In the genomic region with DNA sequence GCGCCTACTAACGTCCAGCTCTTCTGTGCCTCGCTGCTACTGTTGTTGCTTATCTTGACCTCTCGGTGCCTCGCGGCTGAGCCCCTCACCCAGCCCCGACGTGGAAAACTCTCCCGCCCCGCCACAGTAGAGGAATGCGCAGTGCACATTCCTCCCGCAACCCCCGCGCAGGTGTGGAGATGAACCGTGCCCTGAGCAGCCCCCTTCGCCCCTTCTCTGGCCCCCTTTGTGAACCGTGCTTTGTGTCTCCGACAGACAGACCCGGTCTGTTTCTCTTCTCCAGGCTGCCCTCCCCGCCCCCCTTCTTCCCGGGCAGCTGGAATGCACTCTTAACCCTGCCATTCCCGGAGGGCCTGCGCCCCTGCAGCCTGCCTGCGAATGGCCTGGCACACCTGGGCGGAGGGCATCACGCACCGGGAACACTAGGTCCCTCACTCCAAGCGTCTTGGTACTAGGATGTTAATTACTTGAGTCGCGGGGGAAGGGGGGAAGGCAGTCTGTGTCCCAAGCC, we compare ENCODE assay signal across 8 mouse cellular contexts. TPM values are rescaled to one million over a fixed set of nuclear protein-coding genes. Genes with fewer than 3 reads are reported as not detected.
DNase-seq lines count a peak whose midpoint lies in the region; ATAC-seq and TF ChIP-seq lines count a peak whose summit lies in the region.

No protein-coding gene starts in this region.

- no peak for TF ChIP-seq CTCF in thymus, adult 2 months (IDR thresholded peaks at IDR 0.05; ENCODE audit: borderline replicate concordance, control insufficient read depth, extremely low read depth, insufficient read depth, low read length, poor library complexity)

- H3K4me3 ChIP-seq in thymus, adult 2 months (ENCODE audit: control insufficient read depth, insufficient read depth, low read length): peak overlapping the region; percentile 22
- peak overlapping the region; percentile 38 for H3K4me3 ChIP-seq in neural tube, embryonic 15.5 days (replicated peaks)

- H3K4me2 ChIP-seq in neural tube, embryonic 15.5 days: peak overlapping the region; percentile 66

- H3K9ac ChIP-seq in neural tube, embryonic 15.5 days (replicated peaks): peak overlapping the region; percentile 31; the same call in 1 of the 2 replicates

- peaks cover 8% of the 10 kb centered on the region; the same call in 1 of the 2 replicates for H3K4me1 ChIP-seq in thymus, adult 2 months (replicated peaks; ENCODE audit: control insufficient read depth, insufficient read depth, low read length)
- peaks cover 54% of the 10 kb centered on the region for H3K4me1 ChIP-seq in neural tube, embryonic 15.5 days

- peaks cover 14% of the 10 kb centered on the region for H3K27me3 ChIP-seq in thymus, adult 2 months (ENCODE audit: control insufficient read depth, insufficient read depth, low read length)
- H3K27me3 ChIP-seq in neural tube, embryonic 15.5 days (replicated peaks): peaks cover 39% of the 10 kb centered on the region

- no peak for DNase-seq in thymus, adult 2 months
- no peak for DNase-seq in thymus, postnatal 4 days
- peak; percentile 52 for DNase-seq in heart, postnatal 4 days
- peak; percentile 26 for DNase-seq in liver
- DNase-seq in thymus, adult 18-20 months: no peak
- DNase-seq in adrenal gland, postnatal 10 days: no peak
- DNase-seq in cerebellum, adult 9-10 months: no peak

- H3K9me3 ChIP-seq in neural tube, embryonic 15.5 days (replicated peaks): no peaks in the 10 kb centered on the region

- 9% methylated on average over 30 of the region's 30 CpGs for WGBS in thymus, adult 2 months
- 1% methylated on average over 30 of the region's 30 CpGs for WGBS in neural tube, embryonic 15.5 days

- no peak overlapping the region for H3K27ac ChIP-seq in thymus, adult 2 months (ENCODE audit: control insufficient read depth, insufficient read depth, low read length)
- peak overlapping the region; percentile 43 for H3K27ac ChIP-seq in neural tube, embryonic 15.5 days (replicated peaks)

- no peaks in the 10 kb centered on the region for H3K36me3 ChIP-seq in thymus, adult 2 months (ENCODE audit: control insufficient read depth, insufficient read depth, low read length)
- no peaks in the 10 kb centered on the region for H3K36me3 ChIP-seq in neural tube, embryonic 15.5 days

- no peak for ATAC-seq in neural tube, embryonic 15.5 days (ENCODE audit: low FRiP score)

- TF ChIP-seq POLR2A in thymus, adult 2 months (IDR thresholded peaks at IDR 0.05; ENCODE audit: control insufficient read depth, extremely low read depth, insufficient read depth, low read length, poor library complexity): no peak

RNA-seq across cellular contexts. Expression of gene Cdh3, which starts 0.9 kb away (rescaled TPM):
- 8.0 and 8.2 TPM in 2 replicates for polyA plus RNA-seq in thymus, adult 2 months (2012; rRNA removed)
- 1 to 10 TPM; 8.1 to 9.0 TPM for total RNA-seq in heart, postnatal 4 days (2021)
- polyA plus RNA-seq in neural tube, embryonic 15.5 days (2015; fragmentation: Nextera tagmentation; extraction: Ambion mirVana): 8.5 and 13.7 TPM in 2 replicates
- 1 to 10 TPM; 1.1 TPM for total RNA-seq in adrenal gland, postnatal 10 days (2021)

RNA-seq across cellular contexts. Expression of gene 6030452D12Rik, which starts 11.3 kb away (rescaled TPM):
- polyA plus RNA-seq in thymus, adult 2 months (2012; rRNA removed): not detected in 2 replicates
- total RNA-seq in heart, postnatal 4 days (2021): not detected
- polyA plus RNA-seq in neural tube, embryonic 15.5 days (2015; fragmentation: Nextera tagmentation; extraction: Ambion mirVana): not detected in 2 replicates
- total RNA-seq in adrenal gland, postnatal 10 days (2021): not detected

Comparison
In these comparisons a context has a peak if more than half of its experiments do, and no peak if none do; other contexts are left out.
1. DNase-seq: peak in heart, postnatal 4 days (single experiment) and liver (single experiment); none in thymus, adult 2 months (single experiment), thymus, postnatal 4 days (single experiment), thymus, adult 18-20 months (0 of 2), adrenal gland, postnatal 10 days (single experiment) and cerebellum, adult 9-10 months (single experiment).
2. RNA of gene Cdh3, which starts 0.9 kb away (total RNA-seq): 8.1 to 9.0 TPM in heart, postnatal 4 days; 1.1 TPM in adrenal gland, postnatal 10 days; every median in the first group is over 4 times any median in the second.